Mouse (Mus musculus): Measurements from ENCODE around the gene Fam167b. TPM values are rescaled to one million over a fixed set of nuclear protein-coding genes. Genes with fewer than 3 reads are reported as not detected.

Fam167b gene
- polyA plus RNA-seq, 1 experiment from 2014 or later, result 0.54 TPM

- peak; percentile 87 for ATAC-seq (ENCODE audit: low FRiP score, low read depth)
- Histone ChIP-seq H3K27ac (replicated peaks) (peak within 1 kb of the TSS; percentile 90), H3K9me3 (no peaks in the 10 kb centered on the region), H3K27me3 (no peaks in the 10 kb centered on the region), H3K9ac (replicated peaks) (peak within 1 kb of the TSS; percentile 86), H3K4me2 (replicated peaks) (peak within 1 kb of the TSS; percentile 80), H3K36me3 (peaks cover 20% of the 10 kb centered on the region), H3K4me1 (peaks cover 28% of the 10 kb centered on the region), H3K4me3 (peak within 1 kb of the TSS; percentile 62)
- WGBS, result 4% methylated on average over 44 of the region's 44 CpGs
These were observed 40.7 kb upstream of the Fam167b start, which contains the start of gene Iqcc for GRCm38 (mm10) chr4:129618786-129619691. Gene Iqcc, minus strand, starts transcription at chr4:129619099.

GRCm38 (mm10) chr4:129618031-129618430, 39.7 kb upstream of the Fam167b start:
- no peaks in the 10 kb centered on the region for H3K9me3 ChIP-seq
- H3K9ac ChIP-seq (replicated peaks), result peak overlapping the region; percentile 86
- ATAC-seq (ENCODE audit: low FRiP score, low read depth), result no peak
- H3K4me1 ChIP-seq, result peaks cover 24% of the 10 kb centered on the region
- no peaks in the 10 kb centered on the region for H3K27me3 ChIP-seq
- 95% methylated on average over 5 of the region's 5 CpGs for WGBS
- H3K27ac ChIP-seq (replicated peaks), result no peak overlapping the region
- peak overlapping the region; percentile 62 for H3K4me3 ChIP-seq
- peaks cover 20% of the 10 kb centered on the region for H3K36me3 ChIP-seq
- peak overlapping the region; percentile 80 for H3K4me2 ChIP-seq (replicated peaks)

GRCm38 (mm10) chr4:129617121-129617641, 38.8 kb upstream of the Fam167b start:
- Histone ChIP-seq H3K27me3 (no peaks in the 10 kb centered on the region), H3K9ac (replicated peaks) (no peak overlapping the region), H3K4me2 (replicated peaks) (no peak overlapping the region), H3K9me3 (no peaks in the 10 kb centered on the region), H3K4me1 (peaks cover 15% of the 10 kb centered on the region), H3K4me3 (no peak overlapping the region), H3K36me3 (peaks cover 20% of the 10 kb centered on the region), H3K27ac (replicated peaks) (no peak overlapping the region)
- 96% methylated on average over 7 of the region's 7 CpGs for WGBS
- no peak for ATAC-seq (ENCODE audit: low FRiP score, low read depth)

GRCm38 (mm10) chr4:129616631-129617030, 38.3 kb upstream of the Fam167b start:
- Histone ChIP-seq H3K9ac (replicated peaks) (no peak overlapping the region), H3K4me1 (peaks cover 12% of the 10 kb centered on the region), H3K36me3 (peaks cover 20% of the 10 kb centered on the region), H3K27ac (replicated peaks) (no peak overlapping the region), H3K4me3 (no peak overlapping the region), H3K27me3 (no peaks in the 10 kb centered on the region), H3K4me2 (replicated peaks) (no peak overlapping the region), H3K9me3 (no peaks in the 10 kb centered on the region)
- 91% methylated on average over 3 of the region's 3 CpGs for WGBS
- no peak for ATAC-seq (ENCODE audit: low FRiP score, low read depth)

- Histone ChIP-seq H3K4me3 (no peak overlapping the region), H3K36me3 (peaks cover 16% of the 10 kb centered on the region), H3K27ac (replicated peaks) (no peak overlapping the region), H3K9ac (replicated peaks) (no peak overlapping the region), H3K4me2 (replicated peaks) (no peak overlapping the region), H3K9me3 (no peaks in the 10 kb centered on the region), H3K27me3 (no peaks in the 10 kb centered on the region), H3K4me1 (peaks cover 12% of the 10 kb centered on the region)
- WGBS, result 94% methylated on average over 9 of the region's 9 CpGs
- no peak for ATAC-seq (ENCODE audit: low FRiP score, low read depth)
These were observed 37.5 kb upstream of the Fam167b start for GRCm38 (mm10) chr4:129615801-129616290.

- H3K36me3 ChIP-seq, result peaks cover 30% of the 10 kb centered on the region
These were observed 35.7 kb upstream of the Fam167b start, which contains the start of gene Dcdc2b for GRCm38 (mm10) chr4:129614093-129614492. Gene Dcdc2b, minus strand, starts transcription at chr4:129614257.

GRCm38 (mm10) chr4:129610472-129610871, 32.1 kb upstream of the Fam167b start:
- ATAC-seq (ENCODE audit: low FRiP score, low read depth), result no peak
- 83% methylated on average over 4 of the region's 4 CpGs for WGBS
- Histone ChIP-seq H3K27ac (replicated peaks) (no peak overlapping the region), H3K4me2 (replicated peaks) (no peak overlapping the region), H3K36me3 (peaks cover 40% of the 10 kb centered on the region), H3K4me1 (no peaks in the 10 kb centered on the region), H3K9ac (replicated peaks) (no peak overlapping the region), H3K9me3 (no peaks in the 10 kb centered on the region), H3K4me3 (no peak overlapping the region), H3K27me3 (no peaks in the 10 kb centered on the region)

More at GRCm38 (mm10) chr4:129614093-129614492, 35.7 kb upstream of the Fam167b start, which contains the start of gene Dcdc2b:
- H3K9ac ChIP-seq (replicated peaks), result no peak within 1 kb of the TSS
- WGBS, result 89% methylated on average over 6 of the region's 6 CpGs
- H3K4me1 ChIP-seq, result peaks cover 10% of the 10 kb centered on the region
- no peak for ATAC-seq (ENCODE audit: low FRiP score, low read depth)
- no peak within 1 kb of the TSS for H3K4me2 ChIP-seq (replicated peaks)
- no peak within 1 kb of the TSS for H3K4me3 ChIP-seq
- H3K9me3 ChIP-seq, result no peaks in the 10 kb centered on the region
- no peaks in the 10 kb centered on the region for H3K27me3 ChIP-seq
- no peak within 1 kb of the TSS for H3K27ac ChIP-seq (replicated peaks)

- no peak overlapping the region for H3K9ac ChIP-seq (replicated peaks)
- H3K4me3 ChIP-seq, result no peak overlapping the region
- H3K27me3 ChIP-seq, result no peaks in the 10 kb centered on the region
- WGBS, result 81% methylated on average over 4 of the region's 4 CpGs
- H3K4me1 ChIP-seq, result no peaks in the 10 kb centered on the region
- H3K4me2 ChIP-seq (replicated peaks), result no peak overlapping the region
- no peak overlapping the region for H3K27ac ChIP-seq (replicated peaks)
- ATAC-seq (ENCODE audit: low FRiP score, low read depth), result no peak
- H3K36me3 ChIP-seq, result peaks cover 43% of the 10 kb centered on the region
- H3K9me3 ChIP-seq, result no peaks in the 10 kb centered on the region
These were observed 31.7 kb upstream of the Fam167b start for GRCm38 (mm10) chr4:129610026-129610425.

GRCm38 (mm10) chr4:129609139-129609631, 30.8 kb upstream of the Fam167b start:
- ATAC-seq (ENCODE audit: low FRiP score, low read depth), result 0 out of 2 replicates have a peak, but pooled peaks have one; percentile 36
- Histone ChIP-seq H3K9ac (replicated peaks) (no peak overlapping the region; the same call in 1 of the 2 replicates), H3K4me3 (no peak overlapping the region), H3K27me3 (no peaks in the 10 kb centered on the region), H3K4me2 (replicated peaks) (no peak overlapping the region), H3K27ac (replicated peaks) (no peak overlapping the region), H3K36me3 (peaks cover 52% of the 10 kb centered on the region), H3K4me1 (no peaks in the 10 kb centered on the region), H3K9me3 (no peaks in the 10 kb centered on the region)
- 81% methylated on average over 12 of the region's 12 CpGs for WGBS

GRCm38 (mm10) chr4:129608426-129609025, 30.2 kb upstream of the Fam167b start:
- WGBS, result 42% methylated on average over 7 of the region's 7 CpGs
- Histone ChIP-seq H3K4me2 (replicated peaks) (no peak overlapping the region), H3K36me3 (peaks cover 58% of the 10 kb centered on the region), H3K9me3 (no peaks in the 10 kb centered on the region), H3K9ac (replicated peaks) (no peak overlapping the region), H3K4me1 (no peaks in the 10 kb centered on the region), H3K27ac (replicated peaks) (peak overlapping the region; percentile 22), H3K27me3 (no peaks in the 10 kb centered on the region), H3K4me3 (no peak overlapping the region)
- peak; percentile 73 for ATAC-seq (ENCODE audit: low FRiP score, low read depth)

- H3K4me3 ChIP-seq, result peak within 1 kb of the TSS; percentile 75
- under 1% methylated on average over 74 of the region's 74 CpGs for WGBS
- no peaks in the 10 kb centered on the region for H3K9me3 ChIP-seq
- H3K4me2 ChIP-seq (replicated peaks), result peak within 1 kb of the TSS; percentile 93
- no peaks in the 10 kb centered on the region for H3K27me3 ChIP-seq
- peaks cover 53% of the 10 kb centered on the region for H3K36me3 ChIP-seq
- peak within 1 kb of the TSS; percentile 87 for H3K9ac ChIP-seq (replicated peaks)
- peak within 1 kb of the TSS; percentile 52 for H3K27ac ChIP-seq (replicated peaks)
- peak; percentile 88 for ATAC-seq (ENCODE audit: low FRiP score, low read depth)
- H3K4me1 ChIP-seq, result peaks cover 27% of the 10 kb centered on the region
These were observed 22.1 kb upstream of the Fam167b start, which contains the start of the genes Eif3i and Tmem234 for GRCm38 (mm10) chr4:129600233-129601158. Gene Eif3i, minus strand, starts transcription at chr4:129600648. Gene Tmem234, plus strand, starts transcription at chr4:129600668.
